Mouse (Mus musculus) hindbrain, embryonic 13.5 days (tissue): Measurements from ENCODE around the gene Cacna2d1. TPM values are rescaled to one million over a fixed set of nuclear protein-coding genes. Genes with fewer than 3 reads are reported as not detected.

Experiments used
- ATAC-seq: fragments of 200-750 bp; cut with Nextera tagmentation; 2 replicates; pipeline ENCODE4 v1.8.0; 2017; ENCODE audit warnings: moderate TSS enrichment; ENCODE audit not compliant: low FRiP score
- H3K27ac ChIP-seq: fragments of 300-500 bp; sonication (generic); 2 replicates; pipeline ENCODE4 v1.5.1; 2015; ENCODE audit warnings: inconsistent platforms, mild to moderate bottlenecking, moderate library complexity
- H3K27me3 ChIP-seq: fragments of 300-500 bp; sonication (generic); 2 replicates; pipeline ENCODE4 v1.6.1; 2015; ENCODE audit warnings: mild to moderate bottlenecking, inconsistent platforms
- H3K36me3 ChIP-seq: fragments of 300-500 bp; sonication (generic); 2 replicates; pipeline ENCODE4 v1.6.1; 2015; ENCODE audit warnings: mild to moderate bottlenecking, inconsistent platforms
- H3K4me1 ChIP-seq: fragments of 300-500 bp; sonication (generic); replicated peaks from 2 replicates; pipeline ENCODE4 v1.6.1; 2015; ENCODE audit warnings: inconsistent platforms
- H3K4me2 ChIP-seq: fragments of 300-500 bp; sonication (generic); 2 replicates; pipeline ENCODE4 v1.6.1; 2015; ENCODE audit warnings: inconsistent platforms, mild to moderate bottlenecking, moderate library complexity
- H3K4me3 ChIP-seq: fragments of 300-500 bp; sonication (generic); 2 replicates; pipeline ENCODE4 v1.5.1; 2015; ENCODE audit warnings: mild to moderate bottlenecking, inconsistent platforms
- H3K9ac ChIP-seq: fragments of 300-500 bp; sonication (generic); 2 replicates; pipeline ENCODE4 v1.6.1; 2015; ENCODE audit warnings: mild to moderate bottlenecking, inconsistent platforms
- H3K9me3 ChIP-seq: fragments of 300-500 bp; sonication (generic); 2 replicates; pipeline ENCODE4 v1.6.1; 2016; ENCODE audit warnings: inconsistent platforms
- WGBS: fragments of 180-500 bp; shearing (Covaris S2); methylation state at CpG from one replicate; pipeline ENCODE4 v1.1.7; 2015; 5-methylcytosine and 5-hydroxymethylcytosine counted together
- polyA plus RNA-seq: library from polyadenylated mRNA; unstranded; fragments of >200 nt; fragmentation: Nextera tagmentation; extraction: Ambion mirVana; gene quantifications from 2 replicates; pipeline ENCODE4 v1.2.1, GENCODE M21; 2015

Cacna2d1 gene
- polyA plus RNA-seq = 38.5 and 38.7 TPM in 2 replicates

DNA sequence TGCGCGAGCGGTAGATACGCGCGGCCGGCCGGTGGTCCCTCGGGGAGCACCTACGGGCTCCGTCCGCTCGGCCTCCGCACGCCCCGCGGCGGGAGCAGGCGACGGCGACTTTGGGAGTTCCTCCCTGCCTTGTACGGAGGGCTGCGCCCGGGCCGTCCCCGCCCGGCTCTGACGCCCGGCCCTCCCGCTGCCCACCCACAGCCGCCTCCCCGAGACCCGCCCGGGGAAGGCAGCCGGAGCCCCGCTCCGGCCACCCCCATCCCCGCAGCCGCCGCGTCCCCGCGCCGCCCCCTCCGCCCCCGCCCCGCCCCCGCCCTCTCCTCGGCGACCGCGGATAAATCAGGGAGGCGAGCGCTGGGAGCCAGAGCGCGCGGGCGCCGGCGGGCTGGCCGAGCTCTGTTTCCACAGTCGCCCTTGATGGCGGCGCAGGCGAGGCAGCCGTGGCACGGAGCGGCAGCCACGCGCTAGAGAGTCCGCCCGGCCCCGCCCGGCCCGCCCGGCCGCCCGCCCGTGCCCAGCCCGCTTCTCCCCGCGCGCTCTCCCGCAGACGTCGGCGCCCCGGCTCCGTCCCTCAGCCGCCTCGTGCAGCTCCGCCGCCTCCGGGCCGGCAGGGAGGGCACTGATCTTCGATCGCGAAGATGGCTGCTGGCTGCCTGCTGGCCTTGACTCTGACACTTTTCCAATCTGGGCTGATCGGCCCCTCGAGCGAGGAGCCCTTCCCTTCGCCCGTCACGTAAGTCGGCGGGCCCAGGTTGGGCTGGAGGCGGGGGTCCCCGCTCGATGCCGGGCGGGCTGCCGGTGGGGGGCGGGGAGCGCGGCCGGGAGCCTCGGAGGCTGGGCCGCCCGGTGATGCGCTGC, at the start of gene Cacna2d1:
Cacna2d1 (plus strand) TSS at position 316 of the 858 bp plus-strand sequence.
- under 1% methylated on average over 62 of the region's 120 CpGs for WGBS
- ATAC-seq = peak; percentile 84
- peak within 1 kb of the TSS; percentile 68 for H3K4me3 ChIP-seq
- peaks cover 49% of the 10 kb centered on the region for H3K27me3 ChIP-seq
- H3K9ac ChIP-seq = peak within 1 kb of the TSS; percentile 90
- peaks cover 17% of the 10 kb centered on the region for H3K4me1 ChIP-seq
- H3K36me3 ChIP-seq = no peaks in the 10 kb centered on the region
- no peaks in the 10 kb centered on the region for H3K9me3 ChIP-seq
- H3K4me2 ChIP-seq = peak within 1 kb of the TSS; percentile 68
- peak within 1 kb of the TSS; percentile 98 for H3K27ac ChIP-seq

GRCm38 (mm10) chr5:15895098-15895497, 39.4 kb upstream of the Cacna2d1 start:
- no peaks in the 10 kb centered on the region for H3K9me3 ChIP-seq
- no peaks in the 10 kb centered on the region for H3K4me1 ChIP-seq
- no peak overlapping the region for H3K4me3 ChIP-seq
- H3K4me2 ChIP-seq = no peak overlapping the region
- H3K9ac ChIP-seq = no peak overlapping the region
- no peaks in the 10 kb centered on the region for H3K36me3 ChIP-seq
- H3K27me3 ChIP-seq = no peaks in the 10 kb centered on the region
- no peak for ATAC-seq
- 66% methylated on average over 2 of the region's 2 CpGs for WGBS
- no peak overlapping the region for H3K27ac ChIP-seq

DNA sequence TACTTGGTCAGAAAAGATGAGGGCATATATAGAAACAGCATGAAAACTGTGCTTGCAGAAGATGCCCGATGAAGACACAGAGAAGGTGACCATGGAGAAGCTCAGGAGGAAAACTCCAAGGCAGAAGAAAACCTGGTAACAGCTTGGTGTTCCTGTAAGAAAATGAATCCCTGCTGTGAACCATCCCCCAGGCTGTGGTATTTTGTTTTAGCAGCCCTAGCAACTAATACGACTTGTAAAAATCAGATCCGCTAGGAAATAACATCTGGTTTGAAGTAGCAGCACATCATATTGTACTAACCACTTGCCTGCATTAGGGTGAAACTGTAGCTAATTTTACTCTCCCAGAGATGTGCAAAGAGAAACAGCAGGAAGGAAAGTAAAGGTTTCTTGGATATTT, 37.8 kb upstream of the Cacna2d1 start:
- Histone ChIP-seq H3K27me3 (no peaks in the 10 kb centered on the region), H3K4me1 (no peaks in the 10 kb centered on the region), H3K27ac (no peak overlapping the region), H3K9ac (no peak overlapping the region), H3K4me2 (no peak overlapping the region), H3K36me3 (no peaks in the 10 kb centered on the region), H3K4me3 (no peak overlapping the region), H3K9me3 (no peaks in the 10 kb centered on the region)
- ATAC-seq = no peak
- 79% methylated on average over 3 of the region's 3 CpGs for WGBS

DNA sequence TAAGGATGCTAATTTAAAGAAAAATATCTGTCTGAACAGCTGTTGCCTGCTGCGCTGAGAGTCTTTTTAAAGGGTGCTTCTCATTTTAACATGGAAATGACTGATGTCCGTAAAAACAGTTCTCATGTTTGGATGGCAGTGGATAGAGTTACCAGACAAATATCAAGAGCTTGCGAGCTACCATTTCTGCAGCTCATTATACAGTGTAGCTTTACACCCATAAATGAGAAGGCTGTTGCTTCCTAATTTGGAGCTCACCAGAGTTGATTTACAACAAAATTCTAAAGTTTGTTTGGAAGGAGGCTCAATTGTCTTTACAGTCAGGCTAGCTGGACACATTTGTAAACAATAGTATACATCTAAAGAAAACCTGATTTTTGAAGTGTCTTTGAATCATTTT, 28.0 kb upstream of the Cacna2d1 start:
- no peaks in the 10 kb centered on the region for H3K36me3 ChIP-seq
- WGBS = 78% methylated on average over 3 of the region's 3 CpGs
- no peak overlapping the region for H3K4me2 ChIP-seq
- no peaks in the 10 kb centered on the region for H3K27me3 ChIP-seq
- no peak overlapping the region for H3K9ac ChIP-seq
- H3K27ac ChIP-seq = no peak overlapping the region
- H3K9me3 ChIP-seq = no peaks in the 10 kb centered on the region
- ATAC-seq = no peak
- H3K4me3 ChIP-seq = no peak overlapping the region
- no peaks in the 10 kb centered on the region for H3K4me1 ChIP-seq

- Histone ChIP-seq H3K4me1 (no peaks in the 10 kb centered on the region), H3K27ac (no peak overlapping the region), H3K9me3 (no peaks in the 10 kb centered on the region), H3K27me3 (peaks cover 10% of the 10 kb centered on the region; the same call in 1 of the 2 replicates), H3K9ac (no peak overlapping the region), H3K4me3 (no peak overlapping the region), H3K4me2 (no peak overlapping the region), H3K36me3 (no peaks in the 10 kb centered on the region)
- no peak for ATAC-seq
- 64% methylated on average over 1 of the region's 1 CpGs for WGBS
Measured at GRCm38 (mm10) chr5:15914931-15915330, 19.6 kb upstream of the Cacna2d1 start.

- H3K4me1 ChIP-seq = peaks cover under 1% of the 10 kb centered on the region
- no peak overlapping the region for H3K27ac ChIP-seq
- H3K9me3 ChIP-seq = no peaks in the 10 kb centered on the region
- H3K4me2 ChIP-seq = no peak overlapping the region
- ATAC-seq = no peak
- WGBS = 36% methylated on average over 6 of the region's 6 CpGs
- H3K27me3 ChIP-seq = peaks cover 58% of the 10 kb centered on the region
- no peaks in the 10 kb centered on the region for H3K36me3 ChIP-seq
- no peak overlapping the region for H3K4me3 ChIP-seq
- no peak overlapping the region for H3K9ac ChIP-seq
Measured at GRCm38 (mm10) chr5:15928506-15928905, 6.0 kb upstream of the Cacna2d1 start.

- Histone ChIP-seq H3K4me2 (peak overlapping the region; percentile 68), H3K4me1 (peaks cover 13% of the 10 kb centered on the region), H3K36me3 (no peaks in the 10 kb centered on the region), H3K27me3 (peaks cover 52% of the 10 kb centered on the region), H3K27ac (peak overlapping the region; percentile 98), H3K9me3 (no peaks in the 10 kb centered on the region), H3K9ac (no peak overlapping the region), H3K4me3 (peak overlapping the region; percentile 68; the same call in 1 of the 2 replicates)
- no peak for ATAC-seq
- 6% methylated on average over 6 of the region's 6 CpGs for WGBS
Measured at GRCm38 (mm10) chr5:15933017-15933416, 1.5 kb upstream of the Cacna2d1 start.

- peaks cover 51% of the 10 kb centered on the region for H3K27me3 ChIP-seq
Measured at GRCm38 (mm10) chr5:15933581-15934375, 713 bp upstream of the Cacna2d1 start.

GRCm38 (mm10) chr5:15935234-15935728, 790 bp downstream of the Cacna2d1 start:
- Histone ChIP-seq H3K27me3 (peaks cover 46% of the 10 kb centered on the region), H3K4me3 (peak overlapping the region; percentile 68), H3K9ac (peak overlapping the region; percentile 90), H3K36me3 (no peaks in the 10 kb centered on the region), H3K9me3 (no peaks in the 10 kb centered on the region), H3K4me2 (peak overlapping the region; percentile 68), H3K4me1 (peaks cover 17% of the 10 kb centered on the region), H3K27ac (peak overlapping the region; percentile 98)
- 1% methylated on average over 27 of the region's 27 CpGs for WGBS
- ATAC-seq = peak; percentile 16; the same call in 1 of the 2 replicates

More at GRCm38 (mm10) chr5:15933581-15934375, 713 bp upstream of the Cacna2d1 start:
- Histone ChIP-seq H3K4me2 (peak overlapping the region; percentile 68), H3K36me3 (no peaks in the 10 kb centered on the region), H3K9me3 (no peaks in the 10 kb centered on the region), H3K27ac (peak overlapping the region; percentile 98), H3K4me1 (peaks cover 13% of the 10 kb centered on the region), H3K9ac (peak overlapping the region; percentile 90), H3K4me3 (peak overlapping the region; percentile 68)
- ATAC-seq = peak; percentile 40
- 2% methylated on average over 17 of the region's 17 CpGs for WGBS

DNA sequence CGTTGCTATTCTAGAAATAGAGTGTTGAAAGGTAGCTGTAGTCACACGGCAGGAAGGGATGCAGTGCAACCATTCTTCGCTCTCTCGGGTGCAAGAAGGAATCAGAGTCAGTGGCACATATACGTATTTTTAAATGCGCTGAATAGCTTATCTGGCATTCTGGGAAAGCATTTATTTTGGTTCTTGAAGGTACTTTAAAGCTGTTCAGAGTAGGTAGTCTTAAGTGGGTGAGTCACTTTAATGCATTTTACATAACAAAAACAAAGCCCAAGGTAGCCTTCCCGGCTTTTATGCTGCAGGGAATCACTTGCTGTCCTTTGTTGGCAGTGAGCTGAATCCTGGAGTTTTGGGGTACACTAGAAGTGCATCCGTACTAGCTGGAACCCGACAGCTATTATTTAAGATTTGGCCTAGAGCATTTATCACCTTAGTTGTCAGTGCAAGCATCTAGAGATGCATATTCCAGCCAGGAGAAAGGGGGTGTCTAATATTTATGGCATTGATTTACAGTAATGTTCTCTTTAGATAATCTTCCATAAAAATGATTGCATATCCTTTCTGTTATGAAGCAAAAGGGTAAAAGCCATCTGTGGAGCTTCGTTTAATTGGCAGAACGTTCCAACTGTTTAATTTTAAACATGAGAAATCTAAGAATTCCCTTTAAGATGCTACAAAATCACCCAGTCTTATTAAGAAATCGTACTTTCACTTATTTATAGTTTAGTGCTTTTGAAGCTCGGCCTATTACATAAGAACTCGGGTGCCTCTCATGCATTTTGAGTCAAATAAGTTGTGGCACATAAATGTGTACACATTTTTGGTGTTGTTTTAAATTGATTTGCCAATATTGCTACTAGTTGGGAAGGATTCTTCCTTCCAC, 1.6 kb downstream of the Cacna2d1 start:
- WGBS = 20% methylated on average over 14 of the region's 14 CpGs
- peak overlapping the region; percentile 68 for H3K4me3 ChIP-seq
- no peaks in the 10 kb centered on the region for H3K36me3 ChIP-seq
- no peak for ATAC-seq
- H3K4me1 ChIP-seq = peaks cover 19% of the 10 kb centered on the region
- no peaks in the 10 kb centered on the region for H3K9me3 ChIP-seq
- peaks cover 44% of the 10 kb centered on the region for H3K27me3 ChIP-seq
- H3K4me2 ChIP-seq = peak overlapping the region; percentile 68
- peak overlapping the region; percentile 90 for H3K9ac ChIP-seq
- peak overlapping the region; percentile 98 for H3K27ac ChIP-seq

- peak overlapping the region; percentile 17; the same call in 1 of the 2 replicates for H3K4me2 ChIP-seq
- no peak overlapping the region for H3K9ac ChIP-seq
- WGBS = 40% methylated on average over 6 of the region's 6 CpGs
- H3K36me3 ChIP-seq = 0 out of 2 replicates have a peak, but pooled peaks cover 6% of the 10 kb centered on the region
- H3K27me3 ChIP-seq = peaks cover 45% of the 10 kb centered on the region
- ATAC-seq = no peak
- H3K4me1 ChIP-seq = peaks cover 9% of the 10 kb centered on the region
- H3K4me3 ChIP-seq = no peak overlapping the region
- H3K27ac ChIP-seq = no peak overlapping the region
- H3K9me3 ChIP-seq = no peaks in the 10 kb centered on the region
Measured at GRCm38 (mm10) chr5:15941191-15941725, 6.8 kb downstream of the Cacna2d1 start.
